Mouse (Mus musculus) left cerebral cortex, postnatal 25 days (tissue): ENCODE data around the gene Slc30a10. TPM values are rescaled to one million over a fixed set of nuclear protein-coding genes. Genes with fewer than 3 reads are reported as not detected.

Experiments
- DNase-seq, 2 experiments: peaks; one replicate each; pipeline ENCODE4 v3.0.0; 2022; ENCODE audit warnings: low spot score in 2 of 2, mixed read lengths in 1 of 2
- intact Hi-C: fragments of 180-260 bp; cut with DNase I; formaldehyde crosslinking; loops from one replicate; pipeline ENCODE4 v1.15.1; 2025
- total RNA-seq, 2 experiments: library from RNA; stranded (reverse); gene quantifications; 2 replicates each; pipeline ENCODE4 v1.2.3; 2021

Slc30a10 gene
- total RNA-seq, 2 experiments from 2014 or later: 10.4 to 10.5 TPM

- no peak for DNase-seq
- intact Hi-C loops: no loop called here
Observed at GRCm38 (mm10) chr1:185509042-185509441, 54.4 kb downstream of the Slc30a10 start.

GRCm38 (mm10) chr1:185511306-185511705 lies 56.7 kb downstream of the Slc30a10 start:
- intact Hi-C loops: no loop called here

GRCm38 (mm10) chr1:185515526-185515979 lies 60.9 kb downstream of the Slc30a10 start:
- intact Hi-C loops: no loop called here
- DNase-seq: no peak

More at GRCm38 (mm10) chr1:185511306-185511705, 56.7 kb downstream of the Slc30a10 start:
- DNase-seq: no peak

- intact Hi-C loops: no loop called here
- DNase-seq: no peak
Observed at GRCm38 (mm10) chr1:185516041-185516440, 61.4 kb downstream of the Slc30a10 start.

DNA sequence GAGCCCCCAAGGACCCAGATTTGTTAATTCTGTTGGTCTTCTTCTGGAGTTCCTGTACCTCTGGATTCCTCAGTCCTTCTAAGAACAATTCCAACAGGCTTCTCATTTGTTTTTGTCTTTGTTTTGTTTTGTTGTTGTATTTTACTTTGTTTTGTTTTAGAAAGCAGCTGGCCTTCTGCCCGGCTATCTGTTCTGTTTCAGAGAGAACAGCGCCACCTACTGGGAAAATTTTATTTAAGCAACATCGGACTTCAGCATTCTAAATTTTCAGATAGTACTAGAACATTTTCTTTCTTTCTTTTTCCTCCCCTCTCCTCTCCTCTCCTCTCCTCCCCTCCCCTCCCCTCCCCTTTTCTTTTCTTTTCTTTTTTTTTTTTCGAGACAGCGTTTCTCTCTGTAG lies 62.9 kb downstream of the Slc30a10 start:
- intact Hi-C loops: no loop called here
- DNase-seq: peak; percentile 43 to 47

Other genes with a start within 250 kb of the Slc30a10 start
- gene Iars2, start 125.5 kb upstream of the Slc30a10 start, total RNA-seq: 10 to 100 TPM; 29.8 to 31.4 TPM
- 10 to 100 TPM; 70.3 to 76.6 TPM for gene Bpnt1, start 122.7 kb upstream of the Slc30a10 start, total RNA-seq
- gene Eprs, start 91.8 kb upstream of the Slc30a10 start, total RNA-seq: 10 to 100 TPM; 68.5 to 69.0 TPM